Mouse (Mus musculus) lung, postnatal 10 days (tissue): ENCODE results near the gene Mob1b.

ENCODE experiments used
- DNase-seq: peaks from one replicate; pipeline ENCODE4 v3.0.0; 2021

Gene Mob1b

GRCm38 (mm10) chr5:88790675-88791074, 70.0 kb downstream of the Mob1b start:
- DNase-seq: no peak

GRCm38 (mm10) chr5:88791256-88792245, 70.9 kb downstream of the Mob1b start:
- peak; percentile 59 for DNase-seq

- DNase-seq: no peak
These were observed 73.0 kb downstream of the Mob1b start for GRCm38 (mm10) chr5:88793676-88794075.

GRCm38 (mm10) chr5:88795910-88796584, 75.4 kb downstream of the Mob1b start:
- DNase-seq: no peak

- no peak for DNase-seq
These were observed 75.9 kb downstream of the Mob1b start for GRCm38 (mm10) chr5:88796588-88796987.

- DNase-seq: no peak
These were observed 76.5 kb downstream of the Mob1b start for GRCm38 (mm10) chr5:88797121-88797520.

- DNase-seq: no peak
These were observed 85.0 kb downstream of the Mob1b start for GRCm38 (mm10) chr5:88805616-88806015.

- DNase-seq: no peak
These were observed 85.6 kb downstream of the Mob1b start for GRCm38 (mm10) chr5:88806278-88806677.

- DNase-seq: no peak
These were observed 86.7 kb downstream of the Mob1b start for GRCm38 (mm10) chr5:88807342-88807741.

- no peak for DNase-seq
These were observed 92.5 kb downstream of the Mob1b start for GRCm38 (mm10) chr5:88813188-88813587.
